In genomic region chrX:169979461-169980202, GRCm38 (mm10) we compare ENCODE assay signal across 8 mouse cellular contexts. TPM values are rescaled to one million over a fixed set of nuclear protein-coding genes. Genes with fewer than 3 reads are reported as not detected.
DNase-seq lines count a peak whose midpoint lies in the region; ATAC-seq and TF ChIP-seq lines count a peak whose summit lies in the region.
"Not testable (repeated sequence)": the region's sequence is repeated elsewhere in the genome, so short reads cannot be mapped to it uniquely, and the experiment has no call there.

No protein-coding gene starts in this region.

- not testable (repeated sequence) for H3K79me2 ChIP-seq in MEL (ENCODE audit: control insufficient read depth, insufficient read depth, low read length, poor library complexity)

- not testable (repeated sequence) for TF ChIP-seq EP300 in MEL (IDR thresholded peaks at IDR 0.05; ENCODE audit: low read depth in 1 of 2, low read length in 2 of 2); liver, postnatal 0 days (IDR thresholded peaks at IDR 0.05; ENCODE audit: low read depth)

- not testable (repeated sequence) for H3K27ac ChIP-seq in MEL (ENCODE audit: control insufficient read depth, low read depth, low read length); forebrain, embryonic 13.5 days; liver, postnatal 0 days (ENCODE audit: low read depth); neural tube, embryonic 14.5 days (ENCODE audit: low read depth, low read length)
- H3K27ac ChIP-seq in heart, embryonic 14.5 days (replicated peaks in 1 of 2; ENCODE audit: control insufficient read depth in 1 of 2, insufficient read depth in 1 of 2, low read depth in 2 of 2, low read length in 2 of 2): peak overlapping the region in 1 of 2 experiments; percentile 43; a peak in 3 of 4 replicates
- peak overlapping the region; percentile 28; the same call in 1 of the 2 replicates for H3K27ac ChIP-seq in kidney, adult 2 months (ENCODE audit: insufficient read depth, low read depth, low read length)

- not testable (repeated sequence) for DNase-seq in MEL (ENCODE audit: low read depth, low spot score)
- DNase-seq in cerebellum, adult 11-12 months: peak; percentile 49
- peak; percentile 31 for DNase-seq in kidney, adult 2 months
- DNase-seq in liver, postnatal 0 days: peak; percentile 29
- peak; percentile 19 for DNase-seq in thymus, postnatal 0 days (ENCODE audit: low spot score)

- not testable (repeated sequence) for H3K27me3 ChIP-seq in MEL (ENCODE audit: control insufficient read depth in 1 of 2, insufficient read depth in 2 of 2, low read length in 2 of 2); forebrain, embryonic 13.5 days; heart, embryonic 14.5 days (ENCODE audit: control insufficient read depth, insufficient read depth, low read length); kidney, adult 2 months (replicated peaks; ENCODE audit: control insufficient read depth, insufficient read depth, low read length); neural tube, embryonic 14.5 days (ENCODE audit: control insufficient read depth, insufficient read depth, low read length)
- H3K27me3 ChIP-seq in liver, postnatal 0 days (ENCODE audit: insufficient read depth, low read length): peaks cover 41% of the 10 kb centered on the region

- not testable (repeated sequence) for H3K36me3 ChIP-seq in MEL (ENCODE audit: control insufficient read depth in 1 of 2, insufficient read depth in 2 of 2, low read length in 2 of 2); kidney, adult 2 months (ENCODE audit: control insufficient read depth, insufficient read depth, low read length); liver, postnatal 0 days (replicated peaks; ENCODE audit: insufficient read depth, low read length); neural tube, embryonic 14.5 days (ENCODE audit: control insufficient read depth, insufficient read depth, low read length)
- peaks cover 74% of the 10 kb centered on the region for H3K36me3 ChIP-seq in forebrain, embryonic 13.5 days (ENCODE audit: poor library complexity, severe bottlenecking)
- peaks cover 51% of the 10 kb centered on the region for H3K36me3 ChIP-seq in heart, embryonic 14.5 days (ENCODE audit: control insufficient read depth, insufficient read depth, low read length)

- H3K4me2 ChIP-seq in forebrain, embryonic 13.5 days: peak overlapping the region; percentile 26
- peak overlapping the region; percentile 28 for H3K4me2 ChIP-seq in heart, embryonic 14.5 days (ENCODE audit: low read length)
- H3K4me2 ChIP-seq in liver, postnatal 0 days (ENCODE audit: low read depth, low read length): 0 out of 2 replicates have a peak overlapping the region, but pooled peaks have one; percentile 15
- peak overlapping the region; percentile 15; the same call in 1 of the 2 replicates for H3K4me2 ChIP-seq in neural tube, embryonic 14.5 days (ENCODE audit: low read depth, low read length)

- not testable (repeated sequence) for TF ChIP-seq RAD21 in MEL (IDR thresholded peaks at IDR 0.05; ENCODE audit: low read depth, low read length)

- TF ChIP-seq CTCF in MEL (IDR thresholded peaks at IDR 0.05 in 2 of 3, conservative IDR thresholded peaks at IDR 0.05 in 1 of 3; ENCODE audit: control insufficient read depth in 1 of 3, insufficient read depth in 1 of 3, low read depth in 2 of 3, low read length in 3 of 3, poor library complexity in 1 of 3, severe bottlenecking in 1 of 3); kidney, adult 2 months (conservative IDR thresholded peaks at IDR 0.05; ENCODE audit: insufficient read depth, insufficient read length, low read depth, low read length); liver, postnatal 0 days (IDR thresholded peaks at IDR 0.05; ENCODE audit: low read depth): not testable (repeated sequence)

- ATAC-seq in forebrain, embryonic 13.5 days: peak; percentile 44
- ATAC-seq in heart, embryonic 14.5 days (ENCODE audit: insufficient number of reproducible peaks, insufficient read depth, low FRiP score, low read depth); liver, postnatal 0 days: not testable (repeated sequence)
- peak; percentile 29 for ATAC-seq in neural tube, embryonic 14.5 days (ENCODE audit: low read depth)

- WGBS in forebrain, embryonic 13.5 days: 78% methylated on average over 20 of the region's 20 CpGs
- 73% methylated on average over 20 of the region's 20 CpGs for WGBS in heart, embryonic 14.5 days
- WGBS in kidney, adult 2 months: 84% methylated on average over 20 of the region's 20 CpGs
- WGBS in liver, postnatal 0 days (ENCODE audit: insufficient replicate concordance): 60% methylated on average over 20 of the region's 20 CpGs
- WGBS in neural tube, embryonic 14.5 days: 67% methylated on average over 20 of the region's 20 CpGs

- not testable (repeated sequence) for H3K9me3 ChIP-seq in MEL (replicated peaks; ENCODE audit: insufficient read depth, low read length); liver, postnatal 0 days (ENCODE audit: low read length); neural tube, embryonic 14.5 days (ENCODE audit: control insufficient read depth, low read length)
- peaks cover 81% of the 10 kb centered on the region for H3K9me3 ChIP-seq in forebrain, embryonic 13.5 days (replicated peaks)
- peaks cover 28% of the 10 kb centered on the region for H3K9me3 ChIP-seq in heart, embryonic 14.5 days (ENCODE audit: control insufficient read depth, low read length)

- H3K4me3 ChIP-seq in MEL (ENCODE audit: control insufficient read depth in 1 of 2, insufficient read depth in 1 of 2, low read depth in 2 of 2, low read length in 2 of 2); heart, embryonic 14.5 days (ENCODE audit: control insufficient read depth in 1 of 2, insufficient read depth in 1 of 2, low read depth in 1 of 2, low read length in 2 of 2): not testable (repeated sequence)
- peak overlapping the region; percentile 0; the same call in 1 of the 2 replicates for H3K4me3 ChIP-seq in forebrain, embryonic 13.5 days
- H3K4me3 ChIP-seq in kidney, adult 2 months (ENCODE audit: insufficient read depth, low read depth, low read length): 0 out of 2 replicates have a peak overlapping the region, but pooled peaks have one; percentile 8
- H3K4me3 ChIP-seq in liver, postnatal 0 days (ENCODE audit: low read depth, low read length): 0 out of 2 replicates have a peak overlapping the region, but pooled peaks have one; percentile 4
- H3K4me3 ChIP-seq in neural tube, embryonic 14.5 days (ENCODE audit: low read depth, low read length): peak overlapping the region; percentile 2; the same call in 1 of the 2 replicates

- not testable (repeated sequence) for H3K9ac ChIP-seq in MEL (ENCODE audit: control insufficient read depth, low read depth, low read length, poor library complexity, severe bottlenecking); forebrain, embryonic 13.5 days; heart, embryonic 14.5 days (ENCODE audit: low read length); liver, postnatal 0 days (replicated peaks); neural tube, embryonic 14.5 days (replicated peaks; ENCODE audit: low read depth, low read length)

- 0 out of 4 replicates have a peak, but pooled peaks of 1 of the 2 experiments have one; percentile 21 for TF ChIP-seq POLR2A in MEL (IDR thresholded peaks at IDR 0.05; ENCODE audit: control insufficient read depth in 1 of 2, insufficient read depth in 1 of 2, low read depth in 1 of 2, low read length in 2 of 2, poor library complexity in 1 of 2)
- TF ChIP-seq POLR2A in kidney, adult 2 months (IDR thresholded peaks at IDR 0.05; ENCODE audit: low read depth, low read length): not testable (repeated sequence)

- not testable (repeated sequence) for H3K4me1 ChIP-seq in MEL (ENCODE audit: control insufficient read depth in 1 of 2, insufficient read depth in 2 of 2, low read length in 2 of 2); forebrain, embryonic 13.5 days; heart, embryonic 14.5 days (ENCODE audit: control insufficient read depth in 2 of 2, insufficient read depth in 2 of 2, low read length in 2 of 2); liver, postnatal 0 days (ENCODE audit: insufficient read depth); neural tube, embryonic 14.5 days (ENCODE audit: control insufficient read depth, insufficient read depth, low read length)
- peaks cover 10% of the 10 kb centered on the region; the same call in 1 of the 2 replicates for H3K4me1 ChIP-seq in kidney, adult 2 months (ENCODE audit: control insufficient read depth, insufficient read depth, low read length)

TF ChIP-seq in MEL, 35 proteins besides CTCF, POLR2A, EP300 and RAD21:
- TF ChIP-seq POLR2AphosphoS2 (IDR thresholded peaks at IDR 0.05; ENCODE audit: low read length): peak; percentile 52; the same call in 1 of the 2 replicates

RNA-seq across cellular contexts. Expression of gene Gm21887, which starts 29.8 kb away (rescaled TPM):
- 2.5 and 4.7 TPM in 2 replicates for total RNA-seq in MEL (2012; rRNA removed)
- polyA plus RNA-seq in MEL (2012; ENCODE audit: insufficient read depth in 1 of 2, insufficient read length in 2 of 2, low read depth in 1 of 2, low replicate concordance in 2 of 2, missing spikeins in 1 of 2): 10 to 100 TPM in 1 of 2 experiments, not detected in 1; 88.8 TPM
- 195 and 234 TPM in 2 replicates for polyA plus RNA-seq in forebrain, embryonic 13.5 days (2015; fragmentation: Nextera tagmentation; extraction: Ambion mirVana)
- 181 and 228 TPM in 2 replicates for polyA plus RNA-seq in heart, embryonic 14.5 days (2014; fragmentation: Nextera tagmentation; extraction: Ambion mirVana)
- polyA plus RNA-seq in kidney, adult 2 months (2012; rRNA removed): 108 and 184 TPM in 2 replicates
- 64.4 and 87.0 TPM in 2 replicates for polyA plus RNA-seq in liver, postnatal 0 days (2015; fragmentation: Nextera tagmentation; extraction: Ambion mirVana)
- 150 and 359 TPM in 2 replicates for polyA plus RNA-seq in neural tube, embryonic 14.5 days (2014; fragmentation: Nextera tagmentation; extraction: Ambion mirVana)
- polyA plus RNA-seq in thymus, postnatal 0 days (2015; fragmentation: Nextera tagmentation; extraction: Ambion mirVana): 166 and 243 TPM in 2 replicates
